Mouse (Mus musculus) layer of hippocampus, adult 6 months (tissue): Measurements from ENCODE around the gene 5730480H06Rik. TPM values are rescaled to one million over a fixed set of nuclear protein-coding genes. Genes with fewer than 3 reads are reported as not detected.

Source experiments
- long read RNA-seq, 2 experiments: library from polyadenylated mRNA; unstranded; transcript quantifications; one replicate each; pipeline ENCODE4 v2.0.0; 2019 to 2020
- polyA plus RNA-seq: library from polyadenylated mRNA; unstranded; fragments of <200 nt; fragmentation: Nextera tagmentation; gene quantifications from 2 replicates; pipeline ENCODE4 v1.2.3, GENCODE M21; 2021

Gene 5730480H06Rik
- polyA plus RNA-seq: 13.4 TPM in 2 replicates
- long read RNA-seq, experiment 1, transcript 5730480H06Rik-201 (9 exons, 1,616 nt): major isoform, 15 of 20 reads
- long read RNA-seq, experiment 1, partial matches to known transcripts: 1 of 20 reads
- long read RNA-seq, experiment 1, other reads (novel, unspliced or antisense): 2 of 20 reads
- long read RNA-seq, experiment 2, transcript 5730480H06Rik-201 (9 exons, 1,616 nt): major isoform, 44 of 53 reads
- long read RNA-seq, experiment 2, partial matches to known transcripts: 2 of 53 reads
- long read RNA-seq, experiment 2, other reads (novel, unspliced or antisense): 5 of 53 reads

GRCm38 (mm10) chr5:48327652-48328051, at the start of gene 5730480H06Rik:
TSS of gene 5730480H06Rik (plus strand) at chr5:48327952.

